Mouse (Mus musculus): ENCODE data around the gene Znrd1. TPM values are rescaled to one million over a fixed set of nuclear protein-coding genes. Genes with fewer than 3 reads are reported as not detected.

Gene Znrd1
- polyA plus RNA-seq, 1 experiment from 2014 or later: 31.8 TPM

- H3K9ac ChIP-seq: no peak within 1 kb of the TSS
Measured at GRCm38 (mm10) chr17:36942791-36943471, 15.4 kb downstream of the Znrd1 start, which contains the start of gene Rnf39. Rnf39 (plus strand) TSS chr17:36942918.

GRCm38 (mm10) chr17:36942391-36942790 is 16.0 kb downstream of the Znrd1 start:
- Histone ChIP-seq H3K4me3 (replicated peaks) (peak overlapping the region; percentile 33; the same call in 1 of the 2 replicates), H3K4me2 (no peak overlapping the region), H3K27me3 (peaks cover 90% of the 10 kb centered on the region), H3K27ac (no peak overlapping the region), H3K9ac (no peak overlapping the region), H3K9me3 (replicated peaks) (no peaks in the 10 kb centered on the region), H3K36me3 (no peaks in the 10 kb centered on the region), H3K4me1 (replicated peaks) (0 out of 2 replicates have a peak, but pooled peaks cover 11% of the 10 kb centered on the region)
- DNase-seq: no peak
- ATAC-seq (ENCODE audit: low read depth): no peak
- 38% methylated on average over 10 of the region's 10 CpGs for WGBS (ENCODE audit: insufficient replicate concordance)

More at GRCm38 (mm10) chr17:36942791-36943471, 15.4 kb downstream of the Znrd1 start, which contains the start of gene Rnf39:
- Histone ChIP-seq H3K4me1 (replicated peaks) (0 out of 2 replicates have a peak, but pooled peaks cover 12% of the 10 kb centered on the region), H3K27me3 (peaks cover 90% of the 10 kb centered on the region), H3K36me3 (no peaks in the 10 kb centered on the region), H3K9me3 (replicated peaks) (no peaks in the 10 kb centered on the region), H3K4me3 (replicated peaks) (peak within 1 kb of the TSS; percentile 33), H3K4me2 (peak within 1 kb of the TSS; percentile 55), H3K27ac (no peak within 1 kb of the TSS)
- 3% methylated on average over 59 of the region's 59 CpGs for WGBS (ENCODE audit: insufficient replicate concordance)
- ATAC-seq (ENCODE audit: low read depth) (no peak; the same call in 1 of the 2 replicates), DNase-seq (no peak)

DNA sequence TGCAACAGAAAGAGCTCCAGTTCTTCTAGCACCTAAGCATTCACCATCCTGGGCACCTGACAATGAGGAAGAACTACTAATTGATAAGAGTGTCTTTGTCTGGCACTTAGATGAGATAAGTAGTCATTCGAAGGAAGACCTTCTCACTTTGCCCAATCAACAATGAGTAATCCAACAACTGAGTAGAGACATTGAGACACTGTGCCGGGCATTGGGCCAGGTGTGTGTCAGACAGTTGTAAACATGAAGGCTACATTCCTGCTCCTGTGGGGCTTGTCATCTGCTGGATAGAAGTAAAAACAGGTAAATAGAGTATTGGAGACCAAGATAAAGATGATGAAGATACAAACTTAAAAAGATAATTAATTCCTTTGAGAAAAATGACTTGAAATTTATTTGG is 20.3 kb downstream of the Znrd1 start:
- ATAC-seq (ENCODE audit: low read depth) (no peak), DNase-seq (no peak)
- 54% methylated on average over 2 of the region's 2 CpGs for WGBS (ENCODE audit: insufficient replicate concordance)

DNA sequence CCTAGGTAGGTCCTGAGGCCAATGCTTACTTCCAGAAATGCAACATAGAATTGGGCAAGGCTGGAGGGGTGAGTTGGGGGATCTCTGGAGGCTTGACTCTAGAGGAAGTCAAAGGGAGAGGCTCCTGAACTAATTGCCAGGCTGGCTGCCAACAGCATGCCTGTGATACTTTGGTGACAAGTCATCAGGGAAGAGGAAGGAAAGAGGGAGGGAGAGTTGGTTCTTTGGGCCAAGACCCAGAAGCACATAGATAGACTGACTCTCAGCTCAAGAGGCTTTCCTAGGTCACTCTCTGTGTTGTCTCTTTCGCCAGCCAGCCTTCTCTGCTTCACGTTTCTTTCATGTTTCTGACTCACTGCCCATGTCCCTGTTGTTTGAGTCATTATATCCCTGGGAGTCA is 26.6 kb downstream of the Znrd1 start:
- Histone ChIP-seq H3K4me1 (replicated peaks) (no peaks in the 10 kb centered on the region), H3K9me3 (replicated peaks) (no peaks in the 10 kb centered on the region), H3K27me3 (no peaks in the 10 kb centered on the region), H3K36me3 (no peaks in the 10 kb centered on the region), H3K4me2 (no peak overlapping the region), H3K9ac (no peak overlapping the region), H3K4me3 (replicated peaks) (no peak overlapping the region), H3K27ac (no peak overlapping the region)
- ATAC-seq (ENCODE audit: low read depth) (no peak), DNase-seq (no peak)
- 46% methylated on average over 2 of the region's 2 CpGs for WGBS (ENCODE audit: insufficient replicate concordance)

More for the DNA sequence above, 20.3 kb downstream of the Znrd1 start:
- no peaks in the 10 kb centered on the region for H3K36me3 ChIP-seq
- H3K9ac ChIP-seq: no peak overlapping the region
- 0 out of 2 replicates have a peak, but pooled peaks cover 2% of the 10 kb centered on the region for H3K4me1 ChIP-seq (replicated peaks)
- H3K4me3 ChIP-seq (replicated peaks): no peak overlapping the region
- H3K27me3 ChIP-seq: peaks cover 46% of the 10 kb centered on the region
- H3K4me2 ChIP-seq: no peak overlapping the region
- no peak overlapping the region for H3K27ac ChIP-seq
- H3K9me3 ChIP-seq (replicated peaks): no peaks in the 10 kb centered on the region

GRCm38 (mm10) chr17:36931130-36931529 is 27.2 kb downstream of the Znrd1 start:
- Histone ChIP-seq H3K4me1 (replicated peaks) (no peaks in the 10 kb centered on the region), H3K9me3 (replicated peaks) (no peaks in the 10 kb centered on the region), H3K27me3 (no peaks in the 10 kb centered on the region), H3K4me3 (replicated peaks) (no peak overlapping the region), H3K4me2 (no peak overlapping the region), H3K27ac (no peak overlapping the region), H3K9ac (no peak overlapping the region), H3K36me3 (no peaks in the 10 kb centered on the region)
- ATAC-seq (ENCODE audit: low read depth) (no peak), DNase-seq (no peak)
- 48% methylated on average over 4 of the region's 4 CpGs for WGBS (ENCODE audit: insufficient replicate concordance)

DNA sequence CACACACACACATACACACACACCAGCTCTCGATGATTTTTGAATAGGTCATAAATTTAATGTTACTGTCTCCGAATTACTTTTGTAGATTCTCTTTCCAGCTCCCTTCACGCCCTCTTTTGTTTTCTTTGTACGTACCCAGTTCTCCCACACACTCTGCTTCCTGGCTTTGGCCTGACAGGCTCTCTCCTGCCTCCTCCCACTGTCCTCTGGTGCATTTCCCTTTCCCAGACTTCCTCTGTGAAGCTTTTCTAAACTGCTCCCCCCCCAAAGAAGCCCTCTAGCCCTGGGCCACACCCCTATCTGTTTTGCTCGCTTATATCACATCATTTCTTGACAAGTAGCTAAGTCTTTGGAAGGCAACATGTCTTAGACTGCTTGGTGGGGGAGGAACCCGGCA is 28.1 kb downstream of the Znrd1 start:
- no peaks in the 10 kb centered on the region for H3K4me1 ChIP-seq (replicated peaks)
- DNase-seq: no peak
- no peak overlapping the region for H3K9ac ChIP-seq
- ATAC-seq (ENCODE audit: low read depth): no peak
- no peak overlapping the region for H3K27ac ChIP-seq
- H3K4me2 ChIP-seq: no peak overlapping the region
- H3K36me3 ChIP-seq: no peaks in the 10 kb centered on the region
- 50% methylated on average over 6 of the region's 6 CpGs for WGBS (ENCODE audit: insufficient replicate concordance)
- H3K9me3 ChIP-seq (replicated peaks): no peaks in the 10 kb centered on the region
- H3K4me3 ChIP-seq (replicated peaks): no peak overlapping the region
- H3K27me3 ChIP-seq: no peaks in the 10 kb centered on the region

- DNase-seq: no peak
- no peak overlapping the region for H3K9ac ChIP-seq
- no peaks in the 10 kb centered on the region for H3K4me1 ChIP-seq (replicated peaks)
- H3K27ac ChIP-seq: no peak overlapping the region
- H3K27me3 ChIP-seq: no peaks in the 10 kb centered on the region
- no peaks in the 10 kb centered on the region for H3K9me3 ChIP-seq (replicated peaks)
- 52% methylated on average over 12 of the region's 12 CpGs for WGBS (ENCODE audit: insufficient replicate concordance)
- ATAC-seq (ENCODE audit: low read depth): no peak
- H3K36me3 ChIP-seq: no peaks in the 10 kb centered on the region
- H3K4me2 ChIP-seq: no peak overlapping the region
- no peak overlapping the region for H3K4me3 ChIP-seq (replicated peaks)
Measured at GRCm38 (mm10) chr17:36929236-36929932, 29.0 kb downstream of the Znrd1 start.

DNA sequence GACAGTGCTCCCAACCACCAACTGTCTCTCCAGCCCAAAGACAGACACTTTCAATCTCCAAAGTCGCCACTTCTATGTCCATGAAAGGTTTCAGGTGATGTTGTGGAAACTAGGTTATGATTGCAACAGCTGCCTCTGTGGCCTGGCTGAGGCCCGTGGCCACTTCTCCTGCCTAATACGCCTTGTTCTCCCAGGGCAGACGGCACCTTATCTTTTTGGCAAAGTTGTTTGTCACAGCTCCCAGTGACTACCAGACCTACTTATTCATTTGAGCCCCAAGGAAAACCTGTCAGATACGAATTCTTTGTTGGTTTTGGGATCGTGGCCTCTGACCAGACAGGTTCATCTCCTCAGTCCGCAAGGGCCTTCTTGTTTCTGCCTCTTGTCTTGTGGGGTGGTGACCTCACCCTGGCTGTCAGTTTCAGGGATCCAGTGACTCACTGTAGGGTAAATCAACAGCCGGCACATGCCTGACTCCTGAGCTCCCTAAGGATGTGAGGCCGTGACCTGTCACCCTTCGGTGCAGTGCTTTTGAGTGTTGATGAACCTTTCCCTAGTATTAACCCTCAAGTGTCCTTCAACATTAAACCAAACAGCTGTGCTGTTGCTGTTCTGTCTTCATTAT is 30.8 kb downstream of the Znrd1 start:
- Histone ChIP-seq H3K4me3 (replicated peaks) (no peak overlapping the region), H3K27ac (no peak overlapping the region), H3K36me3 (no peaks in the 10 kb centered on the region), H3K9me3 (replicated peaks) (no peaks in the 10 kb centered on the region), H3K4me1 (replicated peaks) (no peaks in the 10 kb centered on the region), H3K27me3 (no peaks in the 10 kb centered on the region), H3K4me2 (no peak overlapping the region), H3K9ac (no peak overlapping the region)
- ATAC-seq (ENCODE audit: low read depth) (no peak), DNase-seq (no peak)
- 50% methylated on average over 10 of the region's 10 CpGs for WGBS (ENCODE audit: insufficient replicate concordance)

DNA sequence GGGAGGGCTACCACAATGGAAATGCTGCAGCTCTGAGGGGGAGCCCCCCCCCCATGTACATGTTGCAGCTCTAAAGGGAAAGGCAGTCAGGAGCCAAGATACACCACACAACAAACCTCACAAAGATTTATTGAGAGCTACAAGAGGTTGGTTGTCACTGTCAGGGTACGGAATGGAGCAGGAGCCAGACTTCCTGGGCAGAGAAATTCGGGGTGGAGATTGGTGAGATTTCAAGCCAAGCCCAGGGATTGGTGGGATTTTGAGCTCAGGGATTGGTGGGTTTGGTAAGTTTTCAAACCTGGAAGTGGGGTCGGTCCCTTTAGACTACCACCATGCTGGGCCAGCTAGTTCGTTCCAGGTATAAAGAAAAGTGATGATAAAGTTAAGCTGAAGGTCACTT is 34.9 kb downstream of the Znrd1 start:
- DNase-seq: no peak
- no peaks in the 10 kb centered on the region for H3K9me3 ChIP-seq (replicated peaks)
- H3K27me3 ChIP-seq: no peaks in the 10 kb centered on the region
- H3K9ac ChIP-seq: no peak overlapping the region
- no peaks in the 10 kb centered on the region for H3K4me1 ChIP-seq (replicated peaks)
- ATAC-seq (ENCODE audit: low read depth): no peak
- WGBS (ENCODE audit: insufficient replicate concordance): 53% methylated on average over 4 of the region's 4 CpGs
- no peak overlapping the region for H3K4me2 ChIP-seq
- no peak overlapping the region for H3K27ac ChIP-seq
- H3K36me3 ChIP-seq: no peaks in the 10 kb centered on the region
- H3K4me3 ChIP-seq (replicated peaks): no peak overlapping the region

DNA sequence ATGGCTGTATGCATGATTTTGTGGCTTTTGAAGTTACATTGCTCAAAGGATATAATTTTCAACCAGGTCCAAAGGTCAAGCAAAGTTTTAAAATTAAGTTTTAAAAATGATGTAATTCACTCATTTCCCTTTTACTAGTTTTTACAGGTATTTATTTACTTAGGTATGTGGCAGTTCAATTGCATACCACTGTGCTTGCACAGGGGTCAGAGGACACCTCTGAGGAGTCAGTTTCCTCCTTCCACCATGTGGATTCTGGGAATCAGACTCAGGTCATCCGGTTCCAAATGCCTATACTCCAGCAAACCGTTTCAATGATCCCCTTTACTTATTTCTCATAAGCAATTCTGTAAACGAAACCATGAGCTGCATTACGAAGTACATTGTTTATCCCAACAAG is 35.6 kb downstream of the Znrd1 start:
- Histone ChIP-seq H3K27me3 (no peaks in the 10 kb centered on the region), H3K4me2 (no peak overlapping the region), H3K9ac (no peak overlapping the region), H3K4me1 (replicated peaks) (no peaks in the 10 kb centered on the region), H3K9me3 (replicated peaks) (no peaks in the 10 kb centered on the region), H3K4me3 (replicated peaks) (no peak overlapping the region), H3K36me3 (no peaks in the 10 kb centered on the region), H3K27ac (no peak overlapping the region)
- WGBS (ENCODE audit: insufficient replicate concordance): 57% methylated on average over 4 of the region's 4 CpGs
- ATAC-seq (ENCODE audit: low read depth) (no peak), DNase-seq (no peak)

- ATAC-seq (ENCODE audit: low read depth): no peak
- no peak overlapping the region for H3K27ac ChIP-seq
- H3K4me2 ChIP-seq: no peak overlapping the region
- peaks cover 15% of the 10 kb centered on the region; the same call in 1 of the 2 replicates for H3K27me3 ChIP-seq
- no peak for DNase-seq
- H3K4me1 ChIP-seq (replicated peaks): no peaks in the 10 kb centered on the region
- no peaks in the 10 kb centered on the region for H3K36me3 ChIP-seq
- 51% methylated on average over 15 of the region's 15 CpGs for WGBS (ENCODE audit: insufficient replicate concordance)
- H3K9ac ChIP-seq: no peak overlapping the region
- no peaks in the 10 kb centered on the region for H3K9me3 ChIP-seq (replicated peaks)
- no peak overlapping the region for H3K4me3 ChIP-seq (replicated peaks)
Measured at GRCm38 (mm10) chr17:36920239-36920638, 38.1 kb downstream of the Znrd1 start.
